Mouse (Mus musculus) CD4-positive, CD25-positive, alpha-beta regulatory T cell, adult 9 weeks (primary cell): ENCODE measurements around the gene Map7d1. TPM values are rescaled to one million over a fixed set of nuclear protein-coding genes. Genes with fewer than 3 reads are reported as not detected.

Experiments used
- polyA plus RNA-seq: library from polyadenylated mRNA; unstranded; fragments of 100-300 nt; shearing (Covaris generic); gene quantifications from one replicate; pipeline ENCODE4 v1.2.1, GENCODE M21; 2017

Gene Map7d1
- polyA plus RNA-seq: 4.3 TPM

DNA sequence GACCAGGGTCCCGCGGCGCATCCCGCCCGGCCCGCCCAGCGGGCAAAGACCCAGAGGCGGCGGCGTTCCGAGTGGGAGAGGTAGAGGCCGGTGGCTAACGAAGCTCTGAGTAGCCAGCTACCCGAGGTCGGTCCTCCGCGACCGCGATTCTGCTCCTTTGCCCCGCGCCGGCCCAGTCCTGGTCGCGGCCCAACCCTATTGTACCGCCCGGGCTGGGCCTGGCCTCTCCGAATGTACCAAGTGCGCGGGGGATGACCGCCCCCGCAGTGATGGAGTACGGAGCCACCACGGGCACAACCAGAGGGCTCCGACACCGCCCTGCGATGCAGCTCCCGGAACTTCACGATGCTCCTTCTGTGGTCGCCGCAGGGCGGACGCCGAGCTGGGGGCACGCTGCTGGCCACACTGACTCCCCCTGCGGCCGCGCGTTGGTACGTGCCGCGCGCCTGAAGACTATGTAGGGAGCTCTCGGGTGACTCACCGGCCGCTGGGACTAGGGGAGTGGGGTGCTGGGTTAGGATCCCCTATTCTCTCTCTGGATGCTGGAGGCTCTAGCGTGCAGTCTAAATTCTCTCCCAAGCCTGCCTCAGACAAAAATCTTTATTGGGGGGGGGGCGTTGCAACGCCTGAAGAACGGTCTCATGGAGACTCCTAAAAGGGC, at the start of gene Map7d1:
Map7d1 (minus strand) TSS at position 213 of the 661 bp plus-strand sequence.

DNA sequence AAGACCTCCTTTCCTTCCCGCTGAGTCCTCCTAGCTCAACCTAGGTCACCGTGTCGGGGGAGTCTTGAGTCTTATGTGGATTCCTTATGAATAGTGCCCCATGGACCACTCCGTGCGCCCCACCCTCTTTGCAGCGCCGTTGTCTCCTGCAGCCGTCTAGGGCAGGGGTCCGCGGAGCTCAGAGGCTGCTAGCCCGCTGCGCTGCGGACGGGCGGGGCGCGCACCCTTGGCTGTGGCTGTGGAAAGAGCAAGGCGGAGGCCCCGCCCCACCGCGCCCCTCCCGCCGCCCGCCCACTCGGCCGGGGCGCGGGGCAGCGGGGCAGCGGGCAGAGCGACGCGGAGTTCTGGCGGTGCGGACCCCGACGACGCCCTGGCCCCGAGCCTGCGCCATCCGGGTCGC, 30.3 kb upstream of the Map7d1 start, which contains the start of gene Col8a2:
Col8a2 (plus strand) TSS at position 302 of the 400 bp plus-strand sequence.

DNA sequence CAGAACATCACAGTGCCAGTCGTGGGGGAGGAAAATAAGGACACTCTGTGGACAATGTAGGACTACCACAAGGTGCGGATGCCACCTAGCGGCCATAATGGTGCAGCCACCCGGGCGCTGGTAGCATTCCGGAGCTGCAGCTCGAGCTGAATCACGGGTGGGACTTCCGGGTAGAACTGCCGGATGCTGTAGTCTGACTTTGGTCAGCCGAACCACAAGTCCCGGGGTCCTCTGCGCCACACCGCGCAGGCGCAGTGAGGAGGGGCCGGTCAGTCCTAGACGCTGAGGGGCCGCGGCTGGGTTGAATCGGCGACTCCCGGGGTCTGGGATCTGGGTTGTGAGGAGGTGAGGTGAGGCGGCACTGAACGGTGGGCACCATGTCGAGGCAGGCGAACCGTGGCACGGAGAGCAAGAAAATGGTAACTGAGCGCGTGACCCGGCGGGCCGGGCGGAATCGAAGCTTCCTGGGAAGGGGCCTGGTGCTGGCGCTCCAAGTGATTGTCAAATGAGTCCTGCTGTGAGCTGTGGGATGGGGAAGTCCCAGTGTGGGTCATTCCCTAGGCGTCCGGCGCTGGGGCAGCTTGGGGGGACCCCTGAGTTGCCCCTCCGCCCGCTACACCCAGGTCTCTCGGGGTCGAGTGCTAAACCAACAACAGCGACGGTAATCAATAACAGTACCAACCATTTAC, 6.1 kb upstream of the Map7d1 start, which contains the start of gene Trappc3:
Trappc3 (plus strand) TSS at position 207 of the 689 bp plus-strand sequence.

DNA sequence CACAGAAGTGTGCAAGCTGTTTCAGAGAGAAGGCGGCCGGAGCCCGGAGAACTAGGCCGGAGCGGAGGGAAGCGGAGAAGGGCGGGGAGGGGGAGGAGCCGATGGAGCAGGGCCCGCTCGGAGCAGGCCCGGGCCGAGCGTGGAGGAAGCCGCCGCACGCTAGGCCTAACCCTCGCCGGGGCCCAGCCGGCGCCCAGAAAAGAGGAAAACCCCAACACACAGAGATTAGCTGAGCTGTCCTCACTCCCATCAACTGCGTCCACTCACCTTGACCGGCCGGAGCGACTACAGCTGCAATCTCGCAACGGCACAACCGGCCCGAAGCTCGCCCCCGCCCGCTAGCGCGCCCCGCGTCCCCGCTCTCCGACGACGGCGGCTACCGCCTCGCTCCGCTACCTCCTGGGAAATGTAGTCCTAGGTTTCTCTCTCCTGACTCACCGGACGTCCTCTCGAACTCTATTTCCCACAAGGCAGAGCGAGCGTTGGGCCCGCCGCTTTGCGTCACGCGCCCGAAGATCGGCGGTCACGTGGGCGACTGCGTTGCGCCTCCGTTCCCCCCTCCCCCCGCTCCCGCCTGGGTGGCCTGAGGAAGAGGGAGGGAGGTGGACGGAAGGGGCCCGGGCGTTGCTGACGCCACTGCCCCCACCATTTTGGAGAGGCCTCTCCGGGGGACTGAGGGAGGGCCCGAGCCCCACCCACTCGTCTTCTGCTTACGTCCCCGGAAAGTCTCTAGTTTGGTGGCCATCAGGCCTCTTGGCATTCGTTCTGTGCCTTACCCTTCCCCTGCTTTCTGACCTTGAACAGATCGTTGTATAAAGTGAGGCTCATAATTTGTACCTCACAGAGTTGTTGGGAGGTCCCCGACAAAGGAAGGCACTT, 53.6 kb downstream of the Map7d1 start, which contains the start of gene Thrap3:
Thrap3 (minus strand) TSS at position 458 of the 879 bp plus-strand sequence.

Other genes with a start within 250 kb of the Map7d1 start
- gene Csf3r, start 231.8 kb downstream of the Map7d1 start, polyA plus RNA-seq: not detected
- 52.6 TPM for gene Mrps15, start 209.4 kb downstream of the Map7d1 start, polyA plus RNA-seq
- gene Oscp1, start 197.8 kb downstream of the Map7d1 start, polyA plus RNA-seq: 0.38 TPM
- gene Lsm10, start 159.7 kb downstream of the Map7d1 start, polyA plus RNA-seq: 70.0 TPM
- gene Stk40, start 152.4 kb downstream of the Map7d1 start, polyA plus RNA-seq: 8.3 TPM
- 24.9 TPM for gene Eva1b, start 108.6 kb downstream of the Map7d1 start, polyA plus RNA-seq
- 0.92 TPM for gene Sh3d21, start 92.9 kb downstream of the Map7d1 start, polyA plus RNA-seq
- 267 TPM for gene Thrap3, start 53.6 kb downstream of the Map7d1 start, polyA plus RNA-seq
- gene Trappc3, start 6.0 kb upstream of the Map7d1 start, polyA plus RNA-seq: 124 TPM
- not detected for gene Col8a2, start 30.4 kb upstream of the Map7d1 start, polyA plus RNA-seq
- gene Adprhl2, start 65.4 kb upstream of the Map7d1 start, polyA plus RNA-seq: 14.5 TPM
- not detected for gene Tekt2, start 69.3 kb upstream of the Map7d1 start, polyA plus RNA-seq
- gene Ago3, start 173.2 kb upstream of the Map7d1 start, polyA plus RNA-seq: 29.9 TPM
- gene Ago1, start 212.2 kb upstream of the Map7d1 start, polyA plus RNA-seq: 4.7 TPM